Mouse (Mus musculus) heart, embryonic 11.5 days (tissue): ENCODE measurements around the gene 2200002D01Rik. TPM values are rescaled to one million over a fixed set of nuclear protein-coding genes. Genes with fewer than 3 reads are reported as not detected.

Source experiments
- ATAC-seq: fragments of 200-750 bp; cut with Nextera tagmentation; replicated peaks from 2 replicates; pipeline ENCODE4 v1.8.0; 2017; ENCODE audit warnings: moderate library complexity; ENCODE audit not compliant: insufficient number of reproducible peaks, low FRiP score, low TSS enrichment
- H3K27ac ChIP-seq: fragments of 300-500 bp; sonication (generic); 2 replicates; pipeline ENCODE4 v1.5.1; 2014; ENCODE audit warnings: mild to moderate bottlenecking, low read depth, low read length
- H3K27me3 ChIP-seq: fragments of 300-500 bp; sonication (generic); 2 replicates; pipeline ENCODE4 v1.6.1; 2014; ENCODE audit warnings: mild to moderate bottlenecking, low read length, mixed read lengths; ENCODE audit not compliant: control insufficient read depth, insufficient read depth
- H3K36me3 ChIP-seq: fragments of 300-500 bp; sonication (generic); 2 replicates; pipeline ENCODE4 v1.6.1; 2014; ENCODE audit warnings: mild to moderate bottlenecking, low read length, moderate library complexity, mixed read lengths; ENCODE audit not compliant: control insufficient read depth, insufficient read depth
- H3K4me1 ChIP-seq: fragments of 300-500 bp; sonication (generic); 2 replicates; pipeline ENCODE4 v1.6.1; 2014; ENCODE audit warnings: low read length; ENCODE audit not compliant: control insufficient read depth, insufficient read depth
- H3K4me2 ChIP-seq: fragments of 300-500 bp; sonication (generic); 2 replicates; pipeline ENCODE4 v1.6.1; 2014; ENCODE audit warnings: mild to moderate bottlenecking, moderate library complexity
- H3K4me3 ChIP-seq: fragments of 300-500 bp; sonication (generic); 2 replicates; pipeline ENCODE4 v1.5.1; 2014; ENCODE audit warnings: low read depth, low read length
- H3K9ac ChIP-seq: fragments of 300-500 bp; sonication (generic); 2 replicates; pipeline ENCODE4 v1.6.1; 2014; ENCODE audit warnings: mild to moderate bottlenecking, low read depth, low read length, moderate library complexity
- H3K9me3 ChIP-seq: fragments of 300-500 bp; sonication (generic); replicated peaks from 2 replicates; pipeline ENCODE4 v1.6.1; 2016; ENCODE audit warnings: low read length; ENCODE audit not compliant: control insufficient read depth
- WGBS: fragments of 180-500 bp; shearing (Covaris S2); extraction: QIAGEN DNeasy Blood & Tissue Kit; methylation state at CpG from one replicate; pipeline ENCODE4 v1.1.7; 2014; ENCODE audit not compliant: insufficient replicate concordance; 5-methylcytosine and 5-hydroxymethylcytosine counted together
- polyA plus RNA-seq: library from polyadenylated mRNA; unstranded; fragments of >200 nt; fragmentation: Nextera tagmentation; extraction: Ambion mirVana; gene quantifications from 2 replicates; pipeline ENCODE4 v1.2.1, GENCODE M21; 2014

2200002D01Rik gene
- polyA plus RNA-seq, 1 experiment from 2014 or later: 8.8 TPM

- Histone ChIP-seq H3K4me1 (peaks cover 29% of the 10 kb centered on the region), H3K9me3 (no peaks in the 10 kb centered on the region), H3K9ac (0 out of 2 replicates have a peak overlapping the region, but pooled peaks have one; percentile 5), H3K27me3 (peaks cover 28% of the 10 kb centered on the region), H3K4me3 (no peak overlapping the region), H3K4me2 (no peak overlapping the region), H3K27ac (no peak overlapping the region), H3K36me3 (no peaks in the 10 kb centered on the region)
- WGBS: 49% methylated on average over 11 of the region's 11 CpGs
- ATAC-seq: no peak
Measured at GRCm38 (mm10) chr7:29290691-29291485, 42.6 kb upstream of the 2200002D01Rik start.

- no peak overlapping the region for H3K9ac ChIP-seq
- ATAC-seq: no peak
- H3K36me3 ChIP-seq: no peaks in the 10 kb centered on the region
- no peak overlapping the region for H3K27ac ChIP-seq
- peak overlapping the region; percentile 90 for H3K4me2 ChIP-seq
- peaks cover 32% of the 10 kb centered on the region for H3K27me3 ChIP-seq
- H3K4me3 ChIP-seq: peak overlapping the region; percentile 59
- H3K4me1 ChIP-seq: peaks cover 29% of the 10 kb centered on the region
- WGBS: 73% methylated on average over 6 of the region's 6 CpGs
- no peaks in the 10 kb centered on the region for H3K9me3 ChIP-seq
Measured at GRCm38 (mm10) chr7:29289856-29290255, 41.6 kb upstream of the 2200002D01Rik start.

GRCm38 (mm10) chr7:29288942-29289638, 40.8 kb upstream of the 2200002D01Rik start, which contains the start of gene Ppp1r14a:
TSS of gene Ppp1r14a (plus strand) at chr7:29289308.
- H3K4me1 ChIP-seq: peaks cover 29% of the 10 kb centered on the region
- peaks cover 32% of the 10 kb centered on the region for H3K27me3 ChIP-seq

GRCm38 (mm10) chr7:29288079-29288478, 39.8 kb upstream of the 2200002D01Rik start:
- H3K27ac ChIP-seq: no peak overlapping the region
- no peaks in the 10 kb centered on the region for H3K36me3 ChIP-seq
- no peaks in the 10 kb centered on the region for H3K9me3 ChIP-seq
- peaks cover 24% of the 10 kb centered on the region for H3K4me1 ChIP-seq
- peaks cover 36% of the 10 kb centered on the region for H3K27me3 ChIP-seq
- H3K4me3 ChIP-seq: no peak overlapping the region
- ATAC-seq: no peak
- no peak overlapping the region for H3K9ac ChIP-seq
- no peak overlapping the region for H3K4me2 ChIP-seq
- 94% methylated on average over 2 of the region's 2 CpGs for WGBS

More at GRCm38 (mm10) chr7:29288942-29289638, 40.8 kb upstream of the 2200002D01Rik start, which contains the start of gene Ppp1r14a:
- Histone ChIP-seq H3K9me3 (no peaks in the 10 kb centered on the region), H3K4me2 (peak within 1 kb of the TSS; percentile 90), H3K36me3 (no peaks in the 10 kb centered on the region), H3K4me3 (peak within 1 kb of the TSS; percentile 59), H3K27ac (0 out of 2 replicates have a peak within 1 kb of the TSS, but pooled peaks have one; percentile 4), H3K9ac (peak within 1 kb of the TSS; percentile 72)
- WGBS: 1% methylated on average over 58 of the region's 59 CpGs
- no peak for ATAC-seq

DNA sequence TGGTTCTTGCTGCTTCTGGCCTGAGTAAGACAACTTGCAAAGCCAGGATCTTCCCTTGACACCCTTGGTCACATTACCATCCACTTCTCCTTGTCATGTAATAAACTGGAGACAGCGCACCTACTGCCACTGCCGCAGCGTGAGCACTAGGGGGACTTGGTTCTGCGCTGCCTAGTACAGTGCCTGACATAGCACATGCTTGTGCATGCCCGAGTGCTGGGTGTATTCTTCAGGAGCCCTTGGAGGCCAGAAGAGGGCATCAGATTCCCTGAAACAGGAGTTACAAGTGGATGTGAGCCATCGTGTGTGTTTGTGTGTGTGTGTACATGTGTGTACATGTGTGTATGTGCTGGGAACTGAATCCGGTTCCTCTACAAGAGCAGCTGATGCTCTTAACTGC, 39.2 kb upstream of the 2200002D01Rik start:
- no peak for ATAC-seq
- Histone ChIP-seq H3K4me2 (no peak overlapping the region), H3K36me3 (no peaks in the 10 kb centered on the region), H3K27ac (no peak overlapping the region), H3K9ac (no peak overlapping the region), H3K4me1 (peaks cover 18% of the 10 kb centered on the region), H3K27me3 (peaks cover 39% of the 10 kb centered on the region), H3K9me3 (no peaks in the 10 kb centered on the region), H3K4me3 (no peak overlapping the region)
- 88% methylated on average over 7 of the region's 7 CpGs for WGBS

GRCm38 (mm10) chr7:29284523-29284922, 36.3 kb upstream of the 2200002D01Rik start:
- Histone ChIP-seq H3K27ac (no peak overlapping the region), H3K4me1 (peaks cover 23% of the 10 kb centered on the region), H3K36me3 (no peaks in the 10 kb centered on the region), H3K4me3 (no peak overlapping the region), H3K27me3 (peaks cover 49% of the 10 kb centered on the region), H3K4me2 (no peak overlapping the region), H3K9me3 (no peaks in the 10 kb centered on the region), H3K9ac (no peak overlapping the region)
- 84% methylated on average over 6 of the region's 6 CpGs for WGBS
- ATAC-seq: no peak

DNA sequence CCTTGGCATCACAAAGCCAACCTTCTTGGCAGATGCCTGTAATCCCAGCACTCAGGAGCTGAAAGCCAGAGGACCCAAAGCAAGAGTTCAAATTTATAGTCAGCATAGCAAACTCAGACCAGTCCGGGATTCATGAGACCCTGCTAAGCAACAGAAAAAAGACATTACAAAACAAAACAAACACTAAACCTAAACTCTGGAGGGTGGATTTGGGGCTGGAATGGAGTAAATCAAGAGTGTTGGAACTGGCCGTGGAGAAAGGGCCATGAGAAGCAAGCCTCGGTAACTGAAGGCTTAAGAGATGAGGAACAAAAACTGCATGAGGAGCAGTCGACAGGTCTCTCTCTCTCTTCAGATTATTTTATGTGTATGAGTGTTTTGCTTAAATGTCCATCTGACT, 35.6 kb upstream of the 2200002D01Rik start:
- H3K4me3 ChIP-seq: no peak overlapping the region
- peaks cover 49% of the 10 kb centered on the region for H3K27me3 ChIP-seq
- ATAC-seq: no peak
- H3K27ac ChIP-seq: no peak overlapping the region
- H3K9ac ChIP-seq: no peak overlapping the region
- 78% methylated on average over 4 of the region's 4 CpGs for WGBS
- H3K9me3 ChIP-seq: no peaks in the 10 kb centered on the region
- H3K4me2 ChIP-seq: no peak overlapping the region
- no peaks in the 10 kb centered on the region for H3K36me3 ChIP-seq
- peaks cover 22% of the 10 kb centered on the region for H3K4me1 ChIP-seq

DNA sequence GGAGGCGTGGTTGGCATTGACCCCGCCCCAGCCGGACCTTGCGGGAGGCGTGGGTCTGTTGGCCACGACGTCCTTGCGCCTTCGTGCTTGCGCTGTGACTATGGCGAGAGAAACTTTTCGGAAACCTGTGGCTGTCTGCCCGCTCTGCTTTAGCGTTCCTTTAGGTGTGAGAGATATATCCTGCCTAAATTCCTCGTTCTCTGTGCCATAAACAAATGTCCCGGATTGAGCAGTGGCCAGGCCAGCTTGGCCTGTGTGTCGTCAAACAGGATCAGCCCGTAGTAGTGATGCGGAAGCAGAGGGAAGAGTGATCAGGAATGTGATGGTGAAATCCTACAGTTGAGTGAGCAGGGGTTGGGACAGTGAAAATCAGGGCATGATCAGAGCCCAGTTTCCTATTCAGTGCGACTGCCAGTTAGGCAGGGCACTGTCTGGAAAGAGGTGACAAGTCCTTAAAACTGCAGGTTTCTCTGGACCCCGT, 33.8 kb upstream of the 2200002D01Rik start:
- Histone ChIP-seq H3K27ac (no peak overlapping the region), H3K4me1 (peaks cover 22% of the 10 kb centered on the region), H3K4me2 (peak overlapping the region; percentile 100), H3K36me3 (no peaks in the 10 kb centered on the region), H3K9me3 (no peaks in the 10 kb centered on the region), H3K9ac (peak overlapping the region; percentile 77), H3K4me3 (peak overlapping the region; percentile 59), H3K27me3 (peaks cover 38% of the 10 kb centered on the region)
- 9% methylated on average over 21 of the region's 21 CpGs for WGBS
- 0 out of 2 replicates have a peak, but pooled peaks have one; percentile 27 for ATAC-seq
